Mouse (Mus musculus): Measurements from ENCODE around the gene Vps9d1.

DNA sequence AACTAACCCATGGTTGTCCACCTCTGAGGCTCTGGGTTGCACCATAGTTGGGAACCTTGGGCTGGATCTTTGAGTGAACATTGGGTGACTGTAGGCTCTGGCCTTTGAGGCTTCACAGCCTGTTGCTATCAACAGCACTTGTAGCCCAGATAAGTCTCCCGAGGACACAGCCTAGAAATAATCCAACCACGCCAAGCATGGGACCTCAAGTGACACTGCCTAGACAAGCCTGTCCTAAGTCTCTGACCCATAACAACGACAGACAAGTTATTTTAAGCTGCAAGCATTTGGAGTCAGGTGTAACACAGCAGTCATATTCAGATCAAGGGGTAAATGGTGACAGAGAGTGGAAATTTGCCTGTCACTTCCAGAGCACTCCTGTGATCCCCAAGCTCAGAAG, 38.7 kb downstream of the Vps9d1 start:
- no peak for TF ChIP-seq TAL1 (IDR thresholded peaks at IDR 0.05; ENCODE audit: low read length)
- no peak for TF ChIP-seq GATA1 (IDR thresholded peaks at IDR 0.05; ENCODE audit: low read length)
